8 mouse cellular contexts compared by ENCODE assay signal in genomic region chr2:174075673-174076432, GRCm38 (mm10). TPM values are rescaled to one million over a fixed set of nuclear protein-coding genes. Genes with fewer than 3 reads are reported as not detected.
DNase-seq lines count a peak whose midpoint lies in the region; ATAC-seq and TF ChIP-seq lines count a peak whose summit lies in the region.

TSS of gene Stx16 (plus strand) at chr2:174076308.

- TF ChIP-seq CTCF in ES-Bruce4 (IDR thresholded peaks at IDR 0.05; ENCODE audit: low read depth, low read length), result peak; percentile 27
- peak; percentile 40 for TF ChIP-seq CTCF in liver, postnatal 0 days (IDR thresholded peaks at IDR 0.05; ENCODE audit: low read depth)

- H3K4me2 ChIP-seq in forebrain, embryonic 13.5 days, result peak within 1 kb of the TSS; percentile 93
- H3K4me2 ChIP-seq in liver, postnatal 0 days (ENCODE audit: low read depth, low read length), result peak within 1 kb of the TSS; percentile 99
- H3K4me2 ChIP-seq in neural tube, embryonic 14.5 days (ENCODE audit: low read depth, low read length), result peak within 1 kb of the TSS; percentile 96

- no peaks in the 10 kb centered on the region for H3K27me3 ChIP-seq in ES-Bruce4 (ENCODE audit: control insufficient read depth, insufficient read depth, low read length, poor library complexity, severe bottlenecking)
- H3K27me3 ChIP-seq in forebrain, embryonic 13.5 days, result no peaks in the 10 kb centered on the region
- no peaks in the 10 kb centered on the region for H3K27me3 ChIP-seq in liver, postnatal 0 days (ENCODE audit: insufficient read depth, low read length)
- no peaks in the 10 kb centered on the region for H3K27me3 ChIP-seq in neural tube, embryonic 14.5 days (ENCODE audit: control insufficient read depth, insufficient read depth, low read length)

- H3K4me3 ChIP-seq in ES-Bruce4 (ENCODE audit: low read depth, low read length), result peak within 1 kb of the TSS; percentile 93
- peak within 1 kb of the TSS; percentile 86 for H3K4me3 ChIP-seq in forebrain, embryonic 13.5 days
- peak within 1 kb of the TSS; percentile 93 for H3K4me3 ChIP-seq in liver, postnatal 0 days (ENCODE audit: low read depth, low read length)
- H3K4me3 ChIP-seq in neural tube, embryonic 14.5 days (ENCODE audit: low read depth, low read length), result peak within 1 kb of the TSS; percentile 61

- 1% methylated on average over 32 of the region's 32 CpGs for WGBS in forebrain, embryonic 13.5 days
- WGBS in large intestine, adult 2 months, result 2% methylated on average over 32 of the region's 32 CpGs
- WGBS in liver, postnatal 0 days (ENCODE audit: insufficient replicate concordance), result 2% methylated on average over 32 of the region's 32 CpGs
- WGBS in neural tube, embryonic 14.5 days, result 2% methylated on average over 32 of the region's 32 CpGs

- TF ChIP-seq POLR2A in ES-Bruce4 (IDR thresholded peaks at IDR 0.05; ENCODE audit: insufficient read depth, low read length), result no peak

- intact Hi-C loops in heart, postnatal 10 days (cut with DNase I), result loop anchor here (2.0 to 10.0 kb wide), 5 partner anchors 35 to 489 kb away; partner anchors contain the start of genes Atp5e and Npepl1

- peak within 1 kb of the TSS; percentile 23; the same call in 1 of the 2 replicates for H3K27ac ChIP-seq in ES-Bruce4 (ENCODE audit: insufficient read depth, low read length)
- H3K27ac ChIP-seq in forebrain, embryonic 13.5 days, result peak within 1 kb of the TSS; percentile 91
- peak within 1 kb of the TSS; percentile 83 for H3K27ac ChIP-seq in liver, postnatal 0 days (ENCODE audit: low read depth)
- peak within 1 kb of the TSS; percentile 77 for H3K27ac ChIP-seq in neural tube, embryonic 14.5 days (ENCODE audit: low read depth, low read length)

- no peaks in the 10 kb centered on the region; the same call in 1 of the 2 replicates for H3K36me3 ChIP-seq in ES-Bruce4 (ENCODE audit: control insufficient read depth, insufficient read depth, low read length, poor library complexity, severe bottlenecking)
- H3K36me3 ChIP-seq in forebrain, embryonic 13.5 days (ENCODE audit: poor library complexity, severe bottlenecking), result no peaks in the 10 kb centered on the region
- H3K36me3 ChIP-seq in liver, postnatal 0 days (replicated peaks; ENCODE audit: insufficient read depth, low read length), result no peaks in the 10 kb centered on the region
- H3K36me3 ChIP-seq in neural tube, embryonic 14.5 days (ENCODE audit: control insufficient read depth, insufficient read depth, low read length), result no peaks in the 10 kb centered on the region

- DNase-seq in heart, postnatal 10 days, result peak; percentile 97
- DNase-seq in large intestine, adult 2 months (ENCODE audit: low read depth, low spot score), result peak; percentile 76
- DNase-seq in liver, postnatal 0 days, result peak; percentile 91
- DNase-seq in testis, postnatal 10 days (ENCODE audit: low spot score), result peak; percentile 97

- peak; percentile 91 for ATAC-seq in cerebellum, adult (ENCODE audit: insufficient number of reproducible peaks, low FRiP score, low TSS enrichment)
- peak; percentile 94 for ATAC-seq in forebrain, embryonic 13.5 days
- peak; percentile 95 for ATAC-seq in liver, postnatal 0 days
- peak; percentile 91 for ATAC-seq in neural tube, embryonic 14.5 days (ENCODE audit: low read depth)

- peak within 1 kb of the TSS; percentile 72 for H3K9ac ChIP-seq in ES-Bruce4 (ENCODE audit: low read depth, poor library complexity, severe bottlenecking)
- peak within 1 kb of the TSS; percentile 83 for H3K9ac ChIP-seq in forebrain, embryonic 13.5 days
- peak within 1 kb of the TSS; percentile 82 for H3K9ac ChIP-seq in liver, postnatal 0 days (replicated peaks)
- peak within 1 kb of the TSS; percentile 51 for H3K9ac ChIP-seq in neural tube, embryonic 14.5 days (replicated peaks; ENCODE audit: low read depth, low read length)

- no peaks in the 10 kb centered on the region for H3K9me3 ChIP-seq in ES-Bruce4 (replicated peaks; ENCODE audit: control insufficient read depth, insufficient read depth, low read length, poor library complexity, severe bottlenecking)
- no peaks in the 10 kb centered on the region for H3K9me3 ChIP-seq in forebrain, embryonic 13.5 days (replicated peaks)
- H3K9me3 ChIP-seq in liver, postnatal 0 days (ENCODE audit: low read length), result no peaks in the 10 kb centered on the region
- H3K9me3 ChIP-seq in neural tube, embryonic 14.5 days (ENCODE audit: control insufficient read depth, low read length), result no peaks in the 10 kb centered on the region

- 0 out of 2 replicates have a peak, but pooled peaks have one; percentile 53 for TF ChIP-seq EP300 in ES-Bruce4 (IDR thresholded peaks at IDR 0.05; ENCODE audit: insufficient read depth, low read depth, low read length)
- peak; percentile 74 for TF ChIP-seq EP300 in liver, postnatal 0 days (IDR thresholded peaks at IDR 0.05; ENCODE audit: low read depth)

- H3K4me1 ChIP-seq in ES-Bruce4 (ENCODE audit: control insufficient read depth, insufficient read depth, low read length), result no peaks in the 10 kb centered on the region
- H3K4me1 ChIP-seq in forebrain, embryonic 13.5 days, result peaks cover 36% of the 10 kb centered on the region
- H3K4me1 ChIP-seq in liver, postnatal 0 days (ENCODE audit: insufficient read depth), result peaks cover 12% of the 10 kb centered on the region
- H3K4me1 ChIP-seq in neural tube, embryonic 14.5 days (ENCODE audit: control insufficient read depth, insufficient read depth, low read length), result peaks cover 30% of the 10 kb centered on the region

RNA-seq across cellular contexts. Expression of gene Stx16, which starts in this region (rescaled TPM):
- polyA plus RNA-seq in ES-Bruce4 (2011; ENCODE audit: insufficient read depth, insufficient read length, low read depth, missing spikeins), result 57.3 and 59.7 TPM in 2 replicates
- 14.2 and 15.5 TPM in 2 replicates for polyA plus RNA-seq in forebrain, embryonic 13.5 days (2015; fragmentation: Nextera tagmentation; extraction: Ambion mirVana)
- 10 to 100 TPM; 35.3 to 38.7 TPM for total RNA-seq in heart, postnatal 10 days (2021)
- polyA plus RNA-seq in large intestine, adult 2 months (2012; rRNA removed), result 14.4 and 28.7 TPM in 2 replicates
- 2.4 and 2.9 TPM in 2 replicates for polyA plus RNA-seq in liver, postnatal 0 days (2015; fragmentation: Nextera tagmentation; extraction: Ambion mirVana)
- 8.4 and 9.0 TPM in 2 replicates for polyA plus RNA-seq in neural tube, embryonic 14.5 days (2014; fragmentation: Nextera tagmentation; extraction: Ambion mirVana)

Comparison
In these comparisons a context has a peak if more than half of its experiments do, and no peak if none do; other contexts are left out.
1. Peak in every context shown above with its lines: DNase-seq, ATAC-seq, H3K4me3 ChIP-seq and H3K27ac ChIP-seq.
2. H3K27ac ChIP-seq: peak in every context shown above with its lines; median percentile 91 in forebrain, embryonic 13.5 days; 83 in liver, postnatal 0 days; 77 in neural tube, embryonic 14.5 days; 23 in ES-Bruce4.